Mouse (Mus musculus): Measurements from ENCODE around the gene Ubald2. TPM values are rescaled to one million over a fixed set of nuclear protein-coding genes. Genes with fewer than 3 reads are reported as not detected.
"Not testable (repeated sequence)": the region's sequence is repeated elsewhere in the genome, so short reads cannot be mapped to it uniquely, and the experiment has no call there.

Gene Ubald2
- polyA plus RNA-seq, 1 experiment from 2014 or later = 50.7 TPM

GRCm38 (mm10) chr11:116456234-116456633 lies 22.3 kb downstream of the Ubald2 start:
- Histone ChIP-seq H3K9me3 (no peaks in the 10 kb centered on the region), H3K36me3 (no peaks in the 10 kb centered on the region), H3K4me3 (replicated peaks) (no peak overlapping the region), H3K4me1 (replicated peaks) (no peaks in the 10 kb centered on the region), H3K27ac (no peak overlapping the region), H3K27me3 (replicated peaks) (no peaks in the 10 kb centered on the region), H3K9ac (no peak overlapping the region), H3K4me2 (replicated peaks) (no peak overlapping the region)
- 84% methylated on average over 8 of the region's 8 CpGs for WGBS
- no peak for ATAC-seq

DNA sequence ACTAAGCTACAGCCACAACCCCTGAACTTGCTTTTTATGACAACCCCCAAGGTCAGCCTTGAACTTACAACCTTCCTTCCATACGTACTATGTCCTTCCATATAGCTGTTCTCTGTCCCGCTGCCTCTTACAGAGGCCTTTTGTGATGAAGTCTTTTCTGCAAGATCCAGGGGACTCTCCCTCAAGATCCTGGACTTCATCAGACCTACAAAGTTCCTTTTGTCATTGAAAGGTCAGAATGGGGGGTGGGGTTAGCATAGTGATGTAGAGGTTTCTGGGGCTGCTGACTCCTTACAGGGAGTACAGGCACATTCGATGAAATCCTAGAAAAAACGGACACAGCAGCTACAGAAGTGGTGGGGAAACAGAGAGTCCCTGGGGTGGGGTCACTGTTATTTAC lies 25.9 kb downstream of the Ubald2 start:
- no peak for ATAC-seq
- Histone ChIP-seq H3K4me1 (replicated peaks) (no peaks in the 10 kb centered on the region; the same call in 1 of the 2 replicates), H3K27ac (no peak overlapping the region), H3K36me3 (no peaks in the 10 kb centered on the region), H3K4me3 (replicated peaks) (no peak overlapping the region), H3K9me3 (no peaks in the 10 kb centered on the region), H3K4me2 (replicated peaks) (no peak overlapping the region), H3K9ac (no peak overlapping the region), H3K27me3 (replicated peaks) (no peaks in the 10 kb centered on the region)
- 53% methylated on average over 4 of the region's 4 CpGs for WGBS

GRCm38 (mm10) chr11:116463338-116463737 lies 29.4 kb downstream of the Ubald2 start:
- H3K27ac ChIP-seq = 0 out of 2 replicates have a peak overlapping the region, but pooled peaks have one; percentile 51
- ATAC-seq = no peak; the same call in 1 of the 2 replicates
- no peaks in the 10 kb centered on the region for H3K36me3 ChIP-seq
- no peak overlapping the region for H3K9ac ChIP-seq
- no peak overlapping the region for H3K4me3 ChIP-seq (replicated peaks)
- WGBS = 42% methylated on average over 5 of the region's 5 CpGs
- peaks cover 4% of the 10 kb centered on the region; the same call in 1 of the 2 replicates for H3K4me1 ChIP-seq (replicated peaks)
- no peaks in the 10 kb centered on the region for H3K27me3 ChIP-seq (replicated peaks)
- no peaks in the 10 kb centered on the region for H3K9me3 ChIP-seq
- no peak overlapping the region for H3K4me2 ChIP-seq (replicated peaks)

- H3K27me3 ChIP-seq (replicated peaks) = no peaks in the 10 kb centered on the region
- 4% methylated on average over 2 of the region's 2 CpGs for WGBS
- peaks cover 4% of the 10 kb centered on the region; the same call in 1 of the 2 replicates for H3K4me1 ChIP-seq (replicated peaks)
- no peaks in the 10 kb centered on the region for H3K36me3 ChIP-seq
- H3K9ac ChIP-seq = no peak overlapping the region
- ATAC-seq = peak; percentile 92
- H3K9me3 ChIP-seq = no peaks in the 10 kb centered on the region
- H3K4me3 ChIP-seq (replicated peaks) = no peak overlapping the region
- H3K4me2 ChIP-seq (replicated peaks) = no peak overlapping the region
- H3K27ac ChIP-seq = no peak overlapping the region
Measured at GRCm38 (mm10) chr11:116463833-116464232, 29.9 kb downstream of the Ubald2 start.

GRCm38 (mm10) chr11:116466141-116466540 lies 32.2 kb downstream of the Ubald2 start, which contains the start of gene Qrich2:
Gene Qrich2 (minus strand): TSS chr11:116466241.
- Histone ChIP-seq H3K4me3 (replicated peaks) (no peak within 1 kb of the TSS), H3K9me3 (no peaks in the 10 kb centered on the region), H3K9ac (no peak within 1 kb of the TSS), H3K4me1 (replicated peaks) (peaks cover 4% of the 10 kb centered on the region; the same call in 1 of the 2 replicates), H3K36me3 (0 out of 2 replicates have a peak, but pooled peaks cover 5% of the 10 kb centered on the region), H3K27ac (no peak within 1 kb of the TSS), H3K4me2 (replicated peaks) (no peak within 1 kb of the TSS), H3K27me3 (replicated peaks) (no peaks in the 10 kb centered on the region)
- ATAC-seq = no peak
- WGBS = 58% methylated on average over 20 of the region's 20 CpGs

DNA sequence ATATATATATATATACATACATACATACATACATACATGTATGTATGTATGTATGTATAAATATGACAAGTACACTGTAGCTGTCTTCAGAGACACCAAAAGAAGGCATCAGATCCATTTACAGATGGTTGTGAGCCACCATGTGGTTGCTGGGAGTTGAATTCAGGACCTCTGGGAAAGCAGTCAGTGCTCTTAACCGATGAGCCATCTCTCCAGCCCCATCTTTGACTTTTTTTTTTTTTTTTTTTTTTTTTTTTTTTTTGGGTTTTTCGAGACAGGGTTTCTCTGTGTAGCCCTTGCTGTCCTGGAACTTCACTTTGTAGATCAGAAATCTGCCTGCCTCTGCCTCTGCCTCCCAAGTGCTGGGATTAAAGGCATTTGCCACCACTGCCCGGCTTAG lies 34.4 kb downstream of the Ubald2 start:
- H3K27me3 ChIP-seq (replicated peaks); H3K9ac ChIP-seq; ATAC-seq; H3K27ac ChIP-seq; H3K4me1 ChIP-seq (replicated peaks); H3K4me2 ChIP-seq (replicated peaks); H3K4me3 ChIP-seq (replicated peaks); H3K9me3 ChIP-seq: not testable (repeated sequence)
- WGBS = 74% methylated on average over 3 of the region's 3 CpGs
- peaks cover 18% of the 10 kb centered on the region for H3K36me3 ChIP-seq

- Histone ChIP-seq H3K9ac (no peak overlapping the region), H3K27ac (no peak overlapping the region), H3K4me2 (replicated peaks) (no peak overlapping the region), H3K27me3 (replicated peaks) (no peaks in the 10 kb centered on the region), H3K36me3 (peaks cover 30% of the 10 kb centered on the region), H3K4me3 (replicated peaks) (no peak overlapping the region), H3K4me1 (replicated peaks) (0 out of 2 replicates have a peak, but pooled peaks cover 4% of the 10 kb centered on the region), H3K9me3 (no peaks in the 10 kb centered on the region)
- 76% methylated on average over 3 of the region's 3 CpGs for WGBS
- no peak for ATAC-seq
Measured at GRCm38 (mm10) chr11:116470249-116470648, 36.4 kb downstream of the Ubald2 start.

DNA sequence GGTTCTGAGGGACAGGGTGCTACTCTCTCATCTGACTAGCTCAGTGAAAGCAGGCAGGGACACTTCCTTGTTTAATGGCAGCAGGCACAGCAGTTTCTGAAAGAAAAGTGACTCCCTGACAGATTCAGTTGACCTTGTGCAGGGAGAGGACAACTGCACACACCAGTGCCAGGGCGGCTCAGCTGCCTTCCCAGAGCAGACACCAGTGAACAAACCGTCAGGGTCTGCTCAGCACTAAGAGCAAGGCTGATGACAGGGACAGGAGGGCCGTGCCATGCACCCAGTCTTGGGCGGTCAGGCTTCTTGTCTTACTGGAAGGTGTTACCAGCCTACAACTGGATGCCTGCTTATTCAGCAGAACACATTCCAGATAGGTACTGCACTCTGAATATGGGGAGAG lies 37.0 kb downstream of the Ubald2 start:
- H3K4me2 ChIP-seq (replicated peaks) = no peak overlapping the region
- peaks cover 34% of the 10 kb centered on the region for H3K36me3 ChIP-seq
- no peaks in the 10 kb centered on the region for H3K27me3 ChIP-seq (replicated peaks)
- ATAC-seq = no peak
- no peaks in the 10 kb centered on the region for H3K9me3 ChIP-seq
- 88% methylated on average over 4 of the region's 4 CpGs for WGBS
- no peak overlapping the region for H3K27ac ChIP-seq
- no peak overlapping the region for H3K9ac ChIP-seq
- no peak overlapping the region for H3K4me3 ChIP-seq (replicated peaks)
- H3K4me1 ChIP-seq (replicated peaks) = 0 out of 2 replicates have a peak, but pooled peaks cover 4% of the 10 kb centered on the region

DNA sequence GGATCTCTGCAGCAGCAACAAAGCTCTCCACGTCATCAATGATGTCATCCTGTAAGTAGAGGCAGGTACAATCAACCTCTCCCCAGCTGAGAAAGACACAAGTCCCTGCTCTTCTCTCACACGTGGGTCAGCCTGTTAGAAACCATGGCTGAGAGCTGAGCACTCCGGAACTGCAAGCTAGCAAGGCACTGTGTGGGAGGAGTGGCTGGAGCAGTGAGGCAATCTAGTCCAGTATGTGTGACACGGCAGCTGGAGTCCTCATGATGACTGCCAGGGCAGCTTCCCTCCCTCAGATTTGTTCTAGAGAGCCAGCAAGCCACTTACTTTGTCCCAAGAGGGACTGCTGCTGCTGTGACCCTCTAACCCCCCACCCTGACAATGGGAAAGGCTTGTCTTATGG lies 38.4 kb downstream of the Ubald2 start:
- 80% methylated on average over 4 of the region's 4 CpGs for WGBS
- H3K27me3 ChIP-seq (replicated peaks) = no peaks in the 10 kb centered on the region

DNA sequence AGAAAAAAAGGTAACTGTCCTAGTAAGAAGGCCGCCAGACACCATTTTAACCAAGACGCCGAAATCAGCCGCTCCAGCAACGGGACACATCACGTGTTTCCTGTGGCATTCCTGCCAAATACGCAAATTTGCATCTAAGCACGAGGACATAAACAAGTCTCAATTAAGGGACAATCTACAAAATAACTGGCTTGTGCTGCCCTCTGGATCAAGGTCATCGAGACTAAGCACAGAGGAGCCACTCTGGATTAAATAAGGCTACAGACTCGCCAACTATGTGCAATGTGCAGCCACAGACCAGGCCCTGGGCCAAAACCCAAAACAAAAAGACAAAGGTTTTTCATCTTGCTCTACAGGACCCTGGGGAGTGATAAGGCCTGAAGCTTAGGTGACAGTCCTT lies 42.1 kb downstream of the Ubald2 start:
- Histone ChIP-seq H3K4me3 (replicated peaks) (no peak overlapping the region), H3K4me1 (replicated peaks) (no peaks in the 10 kb centered on the region), H3K36me3 (peaks cover 69% of the 10 kb centered on the region), H3K9me3 (no peaks in the 10 kb centered on the region), H3K27me3 (replicated peaks) (no peaks in the 10 kb centered on the region), H3K9ac (no peak overlapping the region), H3K4me2 (replicated peaks) (no peak overlapping the region), H3K27ac (no peak overlapping the region)
- 95% methylated on average over 10 of the region's 10 CpGs for WGBS
- ATAC-seq = no peak

More for the DNA sequence above, 38.4 kb downstream of the Ubald2 start:
- no peak for ATAC-seq
- Histone ChIP-seq H3K4me1 (replicated peaks) (no peaks in the 10 kb centered on the region), H3K4me3 (replicated peaks) (no peak overlapping the region), H3K9ac (no peak overlapping the region), H3K27ac (no peak overlapping the region), H3K9me3 (no peaks in the 10 kb centered on the region), H3K4me2 (replicated peaks) (no peak overlapping the region), H3K36me3 (peaks cover 47% of the 10 kb centered on the region)

DNA sequence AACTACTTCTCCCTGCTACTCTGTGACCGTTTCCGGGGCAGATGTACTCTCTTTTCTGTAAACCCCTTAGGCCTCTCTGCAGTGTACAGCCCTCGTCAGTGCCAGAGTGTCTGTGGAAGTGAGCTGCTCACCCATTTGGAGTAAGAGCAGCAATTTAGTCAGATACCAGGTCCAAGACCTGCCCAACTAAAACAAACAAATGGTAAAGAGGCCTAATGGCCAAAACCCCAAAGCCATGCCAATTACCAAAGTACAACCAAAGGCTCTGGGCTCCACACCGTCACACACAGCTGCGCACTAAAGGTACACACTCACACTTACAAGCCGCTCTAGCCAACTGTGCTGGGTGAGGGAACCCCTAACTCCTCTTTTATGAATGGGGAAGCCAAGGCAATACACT lies 42.8 kb downstream of the Ubald2 start:
- no peak overlapping the region for H3K9ac ChIP-seq
- H3K27me3 ChIP-seq (replicated peaks) = no peaks in the 10 kb centered on the region
- WGBS = 86% methylated on average over 6 of the region's 6 CpGs
- no peak overlapping the region for H3K4me3 ChIP-seq (replicated peaks)
- no peaks in the 10 kb centered on the region for H3K9me3 ChIP-seq
- H3K4me2 ChIP-seq (replicated peaks) = no peak overlapping the region
- no peak overlapping the region for H3K27ac ChIP-seq
- no peaks in the 10 kb centered on the region for H3K4me1 ChIP-seq (replicated peaks)
- H3K36me3 ChIP-seq = peaks cover 70% of the 10 kb centered on the region
- ATAC-seq = no peak

- Histone ChIP-seq H3K9ac (no peak overlapping the region), H3K4me2 (replicated peaks) (no peak overlapping the region), H3K4me3 (replicated peaks) (no peak overlapping the region), H3K9me3 (no peaks in the 10 kb centered on the region), H3K27me3 (replicated peaks) (no peaks in the 10 kb centered on the region), H3K36me3 (peaks cover 67% of the 10 kb centered on the region), H3K27ac (no peak overlapping the region), H3K4me1 (replicated peaks) (no peaks in the 10 kb centered on the region)
- ATAC-seq = no peak
- WGBS = 88% methylated on average over 15 of the region's 15 CpGs
Measured at GRCm38 (mm10) chr11:116477160-116477759, 43.4 kb downstream of the Ubald2 start.

GRCm38 (mm10) chr11:116478978-116479377 lies 45.1 kb downstream of the Ubald2 start:
- 80% methylated on average over 7 of the region's 7 CpGs for WGBS
- ATAC-seq = no peak
- H3K36me3 ChIP-seq = peaks cover 66% of the 10 kb centered on the region
- H3K4me3 ChIP-seq (replicated peaks) = no peak overlapping the region
- no peaks in the 10 kb centered on the region for H3K9me3 ChIP-seq
- H3K9ac ChIP-seq = no peak overlapping the region
- H3K27me3 ChIP-seq (replicated peaks) = no peaks in the 10 kb centered on the region
- no peak overlapping the region for H3K27ac ChIP-seq
- no peaks in the 10 kb centered on the region for H3K4me1 ChIP-seq (replicated peaks)
- H3K4me2 ChIP-seq (replicated peaks) = no peak overlapping the region

All from intestine, embryonic 15.5 days (tissue).